8 mouse cellular contexts compared by ENCODE assay signal in the genomic region with DNA sequence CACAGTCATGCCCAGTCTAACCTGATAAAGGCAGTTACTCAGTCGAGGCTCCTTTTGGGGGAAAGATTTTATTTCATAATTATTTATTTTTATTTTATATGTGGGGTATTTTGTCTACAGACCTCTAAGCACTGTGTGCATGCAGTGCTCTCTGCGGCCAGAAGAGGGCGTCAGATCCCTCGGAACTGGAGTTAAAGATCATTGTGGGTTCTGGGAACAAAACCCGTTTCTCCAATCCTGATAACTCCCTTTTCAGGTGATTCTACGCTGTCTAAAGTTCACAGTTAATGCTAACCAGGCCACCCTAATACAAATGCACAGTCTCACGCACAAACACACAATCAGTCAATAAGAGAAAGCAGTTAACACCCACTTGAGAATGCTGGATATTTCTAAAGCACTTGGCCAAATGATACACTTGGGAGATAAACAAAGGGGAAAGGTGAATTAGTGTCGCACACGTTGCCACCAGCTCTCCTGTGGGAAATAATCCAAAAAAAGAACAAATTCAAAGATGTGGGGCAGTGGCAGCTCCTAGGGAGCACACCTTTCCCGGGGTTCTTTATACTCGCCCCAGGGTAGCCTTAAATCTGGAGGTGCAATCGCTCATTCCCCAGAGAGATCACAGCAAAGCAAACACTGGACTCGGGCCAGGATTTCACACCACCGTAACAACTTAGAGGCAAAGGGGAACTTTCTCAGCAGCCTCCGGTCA.
DNase-seq lines count a peak whose midpoint lies in the region; ATAC-seq and TF ChIP-seq lines count a peak whose summit lies in the region.

No protein-coding gene starts in this region.

- H3K27me3 ChIP-seq in Patski, result no peaks in the 10 kb centered on the region
- peaks cover 5% of the 10 kb centered on the region; the same call in 1 of the 2 replicates for H3K27me3 ChIP-seq in hindbrain, embryonic 10.5 days (ENCODE audit: insufficient read depth, poor library complexity, severe bottlenecking)
- H3K27me3 ChIP-seq in liver, embryonic 12.5 days (replicated peaks), result peaks cover 4% of the 10 kb centered on the region; the same call in 1 of the 2 replicates

- H3K9ac ChIP-seq in liver, embryonic 12.5 days, result no peak overlapping the region

- 0 out of 2 replicates have a peak, but pooled peaks cover 13% of the 10 kb centered on the region for H3K4me1 ChIP-seq in hindbrain, embryonic 10.5 days (replicated peaks)
- H3K4me1 ChIP-seq in liver, embryonic 12.5 days, result no peaks in the 10 kb centered on the region; the same call in 1 of the 2 replicates

- H3K9me3 ChIP-seq in hindbrain, embryonic 10.5 days, result no peaks in the 10 kb centered on the region
- no peaks in the 10 kb centered on the region for H3K9me3 ChIP-seq in liver, embryonic 12.5 days (replicated peaks)

- peak; percentile 44 for DNase-seq in embryo, embryonic 10.5 days (ENCODE audit: low spot score)
- no peak for DNase-seq in embryo, embryonic 11 days
- no peak for DNase-seq in Patski (ENCODE audit: low read depth, low spot score)
- peak; percentile 14 for DNase-seq in hindbrain, embryonic 10.5 days (ENCODE audit: low spot score)
- DNase-seq in retina, postnatal 1 day, result peak; percentile 15
- no peak for DNase-seq in thymus, postnatal 0 days (ENCODE audit: low spot score)
- DNase-seq in yolk sac, embryonic 10.5 days (ENCODE audit: low spot score), result no peak

- peak; percentile 13 for ATAC-seq in Patski
- ATAC-seq in liver, embryonic 12.5 days, result no peak

- H3K27ac ChIP-seq in hindbrain, embryonic 10.5 days, result peak overlapping the region; percentile 23; the same call in 1 of the 2 replicates
- H3K27ac ChIP-seq in liver, embryonic 12.5 days, result no peak overlapping the region

- TF ChIP-seq CTCF in Patski (IDR thresholded peaks at IDR 0.05), result peak; percentile 62

- peak overlapping the region; percentile 47 for H3K4me2 ChIP-seq in liver, embryonic 12.5 days

- no peaks in the 10 kb centered on the region for H3K36me3 ChIP-seq in hindbrain, embryonic 10.5 days
- no peaks in the 10 kb centered on the region for H3K36me3 ChIP-seq in liver, embryonic 12.5 days

- peak overlapping the region; percentile 41 for H3K4me3 ChIP-seq in hindbrain, embryonic 10.5 days
- peak overlapping the region; percentile 25; the same call in 1 of the 2 replicates for H3K4me3 ChIP-seq in liver, embryonic 12.5 days

- in situ Hi-C loops in Patski (cut with MboI; ENCODE audit: low pct_unique_long_range_greater_than_20kb), result no loop called here

- CTCF ChIA-PET in Patski (lab: Charles Lee), result interaction anchor here (0.7 to 1.5 kb wide), 6 partner anchors 9 to 251 kb away, joined by 3 to 7 read pairs (median 6); no protein-coding TSS in a partner anchor

- POLR2A ChIA-PET in Patski (lab: Charles Lee), result no interaction called here

- WGBS in hindbrain, embryonic 10.5 days, result 19% methylated on average over 15 of the region's 15 CpGs
- WGBS in liver, embryonic 12.5 days (ENCODE audit: insufficient replicate concordance), result 7% methylated on average over 15 of the region's 15 CpGs

Comparison
In these comparisons a context has a peak if more than half of its experiments do, and no peak if none do; other contexts are left out.
1. DNase-seq: peak in embryo, embryonic 10.5 days (single experiment), hindbrain, embryonic 10.5 days (single experiment) and retina, postnatal 1 day (single experiment); none in embryo, embryonic 11 days (single experiment), Patski (single experiment), thymus, postnatal 0 days (single experiment) and yolk sac, embryonic 10.5 days (single experiment).